Mouse (Mus musculus) left cerebral cortex, postnatal 36 days (tissue): Measurements from ENCODE around the gene Olfr1532-ps1. TPM values are rescaled to one million over a fixed set of nuclear protein-coding genes. Genes with fewer than 3 reads are reported as not detected.
"Not testable (repeated sequence)": the region's sequence is repeated elsewhere in the genome, so short reads cannot be mapped to it uniquely, and the experiment has no call there.

Experiments used
- DNase-seq, 2 experiments: peaks; one replicate each; pipeline ENCODE4 v3.0.0; 2021 to 2022; ENCODE audit warnings: low spot score in 2 of 2, mixed read lengths in 1 of 2
- intact Hi-C: fragments of 180-260 bp; cut with DNase I; formaldehyde crosslinking; loops from one replicate; pipeline ENCODE4 v1.15.1; 2025
- total RNA-seq, 2 experiments: library from RNA; stranded (reverse); gene quantifications; 2 replicates each; pipeline ENCODE4 v1.2.3; 2021

Olfr1532-ps1 gene
- total RNA-seq: not detected

DNA sequence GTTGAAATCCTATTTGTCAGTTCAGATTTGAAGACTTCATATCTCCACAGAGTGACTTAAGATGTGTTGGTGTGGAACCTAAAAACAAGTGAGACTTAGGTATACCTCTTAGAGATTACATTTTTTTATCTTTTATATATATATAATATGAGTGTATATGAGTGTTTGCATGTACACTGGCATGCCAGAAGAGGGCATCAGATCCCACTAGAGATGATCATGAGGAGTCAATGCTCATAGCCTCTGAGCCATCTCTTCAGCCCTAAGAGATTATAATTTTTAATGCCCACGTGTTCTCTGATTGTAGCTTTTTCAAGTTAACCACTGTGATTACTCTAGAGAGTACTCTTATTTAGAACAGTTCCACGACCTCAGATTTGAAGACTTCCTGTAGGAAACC is at the start of gene Olfr1532-ps1:
Gene Olfr1532-ps1, plus strand, starts transcription at position 326 of the 400 bp plus-strand sequence.
- intact Hi-C loops: no loop called here
- no peak for DNase-seq

DNA sequence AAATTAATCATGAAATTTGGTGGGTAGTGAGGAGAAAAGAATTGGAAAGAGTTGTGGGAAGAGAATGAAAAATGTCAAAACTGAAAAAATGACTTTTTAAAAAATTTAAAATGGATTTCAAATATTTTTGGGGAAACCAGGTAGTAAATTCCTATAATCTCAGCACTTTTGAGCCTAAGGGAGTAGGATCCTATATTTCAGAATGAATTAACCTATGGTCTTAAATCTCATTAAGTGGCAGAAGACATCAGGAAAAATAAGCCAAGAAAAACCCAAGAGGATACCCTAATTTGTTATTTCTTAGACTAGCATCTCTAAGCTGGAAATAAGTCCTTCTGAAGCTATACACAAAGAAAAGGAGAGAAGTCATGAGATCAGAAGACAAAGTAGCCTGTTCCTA is 44.9 kb upstream of the Olfr1532-ps1 start, which contains the start of gene Olfr704:
Gene Olfr704, plus strand, starts transcription at position 301 of the 400 bp plus-strand sequence.
- intact Hi-C loops: no loop called here
- DNase-seq: no peak

DNA sequence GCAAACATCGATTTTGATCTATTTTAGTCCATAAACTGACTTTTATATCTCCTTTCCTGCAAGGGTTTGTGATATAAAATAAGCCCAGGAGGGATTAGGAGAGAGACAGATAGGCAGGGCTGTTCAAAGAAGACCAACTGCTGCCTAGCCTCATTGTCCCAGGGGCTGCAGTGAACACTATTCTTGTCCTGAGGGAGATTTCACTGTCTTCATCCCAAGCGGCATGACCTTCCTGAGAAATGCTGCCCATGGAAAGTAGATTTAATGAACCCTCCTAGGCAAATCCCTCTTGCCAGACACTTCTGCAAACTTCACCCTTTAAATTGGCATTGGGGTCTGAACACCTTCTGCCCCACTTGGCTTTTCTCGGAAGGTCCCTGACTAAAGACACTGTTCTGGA is 31.0 kb upstream of the Olfr1532-ps1 start, which contains the start of gene Olfr705:
Gene Olfr705, minus strand, starts transcription at position 101 of the 400 bp plus-strand sequence.
- DNase-seq: no peak
- intact Hi-C loops: no loop called here

DNA sequence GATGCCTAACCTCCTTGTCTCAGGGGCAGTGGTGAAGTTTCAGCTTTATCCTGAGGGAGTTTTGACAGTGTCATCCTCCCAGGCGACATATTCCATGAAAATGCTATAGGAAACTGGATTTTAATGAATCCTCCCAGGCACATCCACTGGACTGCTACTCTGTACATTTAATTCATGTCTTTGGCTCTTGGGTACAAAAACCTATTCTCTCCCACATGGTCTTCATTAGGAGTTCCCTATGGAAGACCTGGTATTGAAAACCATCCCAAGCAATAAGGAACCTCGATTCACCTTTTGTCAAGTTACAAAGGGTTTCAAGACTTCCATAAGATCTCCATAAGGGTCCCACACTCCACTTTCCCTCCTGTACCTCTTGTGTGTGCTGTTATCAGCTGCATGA is 19.7 kb upstream of the Olfr1532-ps1 start, which contains the start of gene Olfr706:
Gene Olfr706, minus strand, starts transcription at position 101 of the 400 bp plus-strand sequence.
- intact Hi-C loops: no loop called here
- DNase-seq: no peak

DNA sequence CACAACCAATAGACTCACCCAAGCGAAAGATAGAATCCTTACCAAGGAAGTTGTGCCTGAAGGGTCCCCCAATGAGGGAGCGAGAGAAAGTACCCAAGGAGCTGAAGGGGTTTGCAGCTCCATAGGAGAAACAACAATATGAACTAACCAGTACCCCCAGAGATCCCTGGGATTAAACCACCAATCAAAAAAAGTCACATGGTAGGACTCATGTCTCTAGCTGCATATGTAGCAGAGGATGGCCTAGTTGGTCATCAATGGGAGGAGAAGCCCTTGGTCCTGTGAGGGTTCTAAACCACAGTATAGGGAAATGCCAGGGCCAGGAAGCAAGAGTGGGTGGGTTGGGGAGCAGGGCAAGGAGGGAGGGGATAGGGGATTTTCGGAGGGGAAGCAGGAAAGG is 6.7 kb upstream of the Olfr1532-ps1 start, which contains the start of gene Olfr707:
Gene Olfr707, minus strand, starts transcription at position 101 of the 400 bp plus-strand sequence.
- intact Hi-C loops, DNase-seq: not testable (repeated sequence)

DNA sequence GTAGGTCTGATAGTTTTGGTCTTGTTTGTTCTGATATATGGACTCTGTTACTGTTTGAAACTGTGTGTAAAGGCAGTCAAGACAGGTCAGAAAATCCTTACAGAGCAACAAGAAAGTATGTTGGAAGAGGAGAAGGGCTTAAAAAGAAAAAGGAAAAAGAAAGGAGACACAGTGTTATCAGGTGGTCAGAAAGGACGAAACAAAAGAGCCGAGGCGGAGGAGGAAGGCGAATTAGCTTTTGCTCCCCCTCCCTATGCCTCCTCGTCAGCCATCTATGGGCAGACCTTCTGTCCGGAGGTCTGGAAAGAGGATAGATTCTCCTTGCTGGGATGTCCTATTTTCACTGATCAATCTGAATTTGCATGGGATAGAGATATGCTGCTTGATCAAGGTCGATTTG is 13.2 kb downstream of the Olfr1532-ps1 start:
- intact Hi-C loops, DNase-seq: not testable (repeated sequence)

DNA sequence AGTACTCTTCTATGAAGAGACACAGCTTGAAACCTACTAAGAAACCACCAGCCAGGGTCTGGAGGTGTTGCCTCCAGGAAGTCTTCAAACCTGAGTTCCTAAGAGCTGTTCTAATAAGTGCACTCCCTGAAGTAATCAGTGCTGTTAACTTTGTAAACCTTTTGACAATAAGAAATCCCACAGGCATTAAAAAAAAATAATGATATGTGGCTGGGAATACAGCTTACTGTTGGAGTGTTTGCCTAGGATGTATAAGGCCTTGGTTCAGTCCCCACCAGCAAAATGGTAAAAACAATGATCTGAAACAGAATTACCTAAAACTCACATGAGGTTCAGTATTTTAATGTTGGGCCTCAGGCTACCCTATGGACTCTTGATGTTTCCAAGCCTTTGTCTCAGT is 24.3 kb downstream of the Olfr1532-ps1 start, which contains the start of gene Olfr709-ps1:
Gene Olfr709-ps1, minus strand, starts transcription at position 101 of the 400 bp plus-strand sequence.
- intact Hi-C loops: no loop called here

DNA sequence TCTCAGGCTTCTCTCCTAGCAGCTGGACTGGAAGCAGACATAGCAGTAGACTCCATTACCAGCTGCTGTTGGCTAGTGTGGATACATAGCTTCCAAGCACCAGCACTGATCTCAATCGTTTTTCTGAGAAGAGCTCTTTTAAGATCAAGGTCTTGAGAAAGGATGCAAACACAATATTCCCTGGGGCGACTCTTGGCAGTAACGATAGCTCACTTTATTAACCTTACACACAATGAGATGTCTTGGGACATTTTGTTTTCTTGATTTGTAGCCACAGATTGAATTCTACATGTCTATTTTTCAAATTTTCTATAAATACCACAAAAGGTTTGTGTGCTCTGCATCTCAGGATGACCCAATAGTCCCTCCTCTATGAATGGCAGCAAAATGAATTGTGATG is 40.4 kb downstream of the Olfr1532-ps1 start, which contains the start of gene Olfr710:
Gene Olfr710, minus strand, starts transcription at position 101 of the 400 bp plus-strand sequence.
- intact Hi-C loops: no loop called here
- DNase-seq: no peak

More for the DNA sequence above, 24.3 kb downstream of the Olfr1532-ps1 start, which contains the start of gene Olfr709-ps1:
- DNase-seq: no peak

DNA sequence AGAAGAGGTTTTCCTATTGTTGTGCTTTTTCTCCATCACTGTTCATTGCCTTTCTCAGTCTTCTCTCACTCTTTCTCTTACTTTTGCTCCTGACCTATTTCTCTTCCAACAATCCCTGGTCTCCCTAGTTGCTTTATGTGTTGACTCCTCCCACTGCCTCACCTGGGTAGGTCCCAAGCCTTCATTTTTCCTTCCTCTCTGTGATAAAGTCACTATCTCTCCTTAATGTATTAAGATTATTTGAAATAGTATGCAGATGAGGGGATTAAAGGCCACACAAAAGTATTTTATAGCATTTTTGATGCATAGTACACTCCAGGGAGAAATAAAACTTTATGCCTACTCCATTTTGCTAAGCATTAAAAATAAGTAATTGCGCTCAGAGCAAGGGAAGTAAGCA is 56.0 kb downstream of the Olfr1532-ps1 start, which contains the start of gene Olfr6:
Gene Olfr6, minus strand, starts transcription at position 101 of the 400 bp plus-strand sequence.
- DNase-seq: no peak
- intact Hi-C loops: no loop called here

Other genes starting within 250 kb of the Olfr1532-ps1 start
- gene Olfr693, start 227.4 kb upstream of the Olfr1532-ps1 start, total RNA-seq: not detected
- not detected for gene Olfr694, start 216.2 kb upstream of the Olfr1532-ps1 start, total RNA-seq
- gene Olfr695, start 191.6 kb upstream of the Olfr1532-ps1 start, total RNA-seq: not detected
- gene Olfr697, start 165.6 kb upstream of the Olfr1532-ps1 start, total RNA-seq: not detected
- not detected for gene Olfr698, start 152.6 kb upstream of the Olfr1532-ps1 start, total RNA-seq
- not detected for gene Olfr699, start 114.8 kb upstream of the Olfr1532-ps1 start, total RNA-seq
- gene Olfr700, start 99.2 kb upstream of the Olfr1532-ps1 start, total RNA-seq: not detected
- gene Olfr701, start 93.9 kb upstream of the Olfr1532-ps1 start, total RNA-seq: not detected
- not detected for gene Olfr702, start 74.1 kb upstream of the Olfr1532-ps1 start, total RNA-seq
- not detected for gene Olfr703, start 64.6 kb upstream of the Olfr1532-ps1 start, total RNA-seq
- not detected for gene Olfr704, start 44.8 kb upstream of the Olfr1532-ps1 start, total RNA-seq
- not detected for gene Olfr705, start 31.1 kb upstream of the Olfr1532-ps1 start, total RNA-seq
- gene Olfr706, start 19.8 kb upstream of the Olfr1532-ps1 start, total RNA-seq: not detected
- not detected for gene Olfr707, start 6.8 kb upstream of the Olfr1532-ps1 start, total RNA-seq
- under 1 TPM in 1 of 2 experiments, not detected in 1; 0.09 TPM for gene Olfr709-ps1, start 24.2 kb downstream of the Olfr1532-ps1 start, total RNA-seq
- gene Olfr710, start 40.3 kb downstream of the Olfr1532-ps1 start, total RNA-seq: not detected
- gene Olfr6, start 55.9 kb downstream of the Olfr1532-ps1 start, total RNA-seq: not detected
- gene Olfr711, start 67.5 kb downstream of the Olfr1532-ps1 start, total RNA-seq: not detected
- gene Olfr2, start 98.1 kb downstream of the Olfr1532-ps1 start, total RNA-seq: not detected
- not detected for gene Olfr713, start 123.2 kb downstream of the Olfr1532-ps1 start, total RNA-seq
- not detected for gene Olfr714, start 163.0 kb downstream of the Olfr1532-ps1 start, total RNA-seq
- gene Olfr17, start 185.2 kb downstream of the Olfr1532-ps1 start, total RNA-seq: not detected
- gene Olfr715b, start 202.4 kb downstream of the Olfr1532-ps1 start, total RNA-seq: not detected
- gene Olfr715, start 223.1 kb downstream of the Olfr1532-ps1 start, total RNA-seq: not detected
- gene Olfr716, start 230.3 kb downstream of the Olfr1532-ps1 start, total RNA-seq: not detected